Mouse (Mus musculus): ENCODE results near the gene Vmn1r113.
"Not testable (repeated sequence)": the region's sequence is repeated elsewhere in the genome, so short reads cannot be mapped to it uniquely, and the experiment has no call there.

Vmn1r113 gene

DNA sequence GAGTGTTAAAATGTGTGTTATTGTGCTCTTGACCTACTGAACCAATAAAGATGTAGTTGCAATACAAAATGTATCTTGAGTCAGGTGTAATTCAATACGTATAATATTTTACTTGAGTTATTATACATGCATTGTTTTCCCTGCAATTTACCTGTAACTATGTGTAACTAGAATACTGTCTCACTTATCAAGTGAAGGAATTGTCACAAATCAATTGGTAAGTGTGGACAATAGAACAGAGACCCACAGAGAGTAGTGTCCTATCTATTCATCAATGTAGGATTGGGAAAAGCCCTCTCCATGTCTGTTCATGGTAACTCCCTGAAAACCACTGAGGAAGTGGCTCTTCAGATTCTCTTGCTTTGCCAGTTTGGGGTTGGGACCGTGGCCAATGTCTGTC is at the start of gene Vmn1r113:
Gene Vmn1r113 (plus strand): TSS at position 301 of the 400 bp plus-strand sequence.
- DNase-seq (ENCODE audit: low read depth, low spot score), result not testable (repeated sequence)

DNA sequence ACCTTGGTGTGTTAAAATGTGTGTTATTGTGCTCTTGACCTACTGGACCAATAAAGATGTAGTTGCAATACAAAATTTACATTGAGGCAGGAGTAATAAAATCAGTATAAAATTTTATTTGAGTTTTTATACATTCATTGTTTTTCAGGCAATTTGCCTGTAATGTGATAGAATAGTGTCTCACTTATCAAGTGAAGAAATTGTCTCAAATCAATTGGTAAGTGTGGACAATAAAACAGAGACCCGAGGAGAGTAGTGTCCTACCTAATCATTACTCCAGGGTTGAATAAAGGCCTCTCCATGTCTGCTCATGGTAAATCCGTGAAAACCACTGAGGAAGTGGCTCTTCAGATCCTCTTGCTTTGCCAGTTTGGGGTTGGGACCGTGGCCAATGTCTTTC is 16.2 kb upstream of the Vmn1r113 start, which contains the start of gene Vmn1r112:
Gene Vmn1r112 (plus strand): TSS at position 301 of the 400 bp plus-strand sequence.
- DNase-seq (ENCODE audit: low read depth, low spot score), result not testable (repeated sequence)

DNA sequence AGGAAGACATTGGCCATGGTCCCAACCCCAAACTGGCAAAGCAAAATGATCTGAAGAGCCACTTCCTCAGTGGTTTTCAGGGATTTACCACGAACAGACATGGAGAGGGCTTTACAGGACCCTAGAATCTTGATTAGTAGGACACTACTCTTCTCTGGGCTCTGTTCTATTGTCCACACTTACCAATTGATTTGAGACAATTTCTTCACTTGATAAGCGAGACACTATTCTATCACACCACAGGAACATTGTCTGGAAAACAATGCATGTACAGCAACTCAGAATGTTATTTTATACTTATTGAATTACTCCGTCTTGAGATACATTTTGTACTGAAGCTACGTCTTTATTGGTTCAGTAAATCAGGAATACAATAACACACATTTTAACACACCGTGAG is 25.0 kb downstream of the Vmn1r113 start, which contains the start of gene Vmn1r114:
Gene Vmn1r114 (minus strand): TSS at position 101 of the 400 bp plus-strand sequence.
- DNase-seq (ENCODE audit: low read depth, low spot score), result not testable (repeated sequence)
